ENCODE assay signal across 14 mouse cellular contexts in the genomic region with DNA sequence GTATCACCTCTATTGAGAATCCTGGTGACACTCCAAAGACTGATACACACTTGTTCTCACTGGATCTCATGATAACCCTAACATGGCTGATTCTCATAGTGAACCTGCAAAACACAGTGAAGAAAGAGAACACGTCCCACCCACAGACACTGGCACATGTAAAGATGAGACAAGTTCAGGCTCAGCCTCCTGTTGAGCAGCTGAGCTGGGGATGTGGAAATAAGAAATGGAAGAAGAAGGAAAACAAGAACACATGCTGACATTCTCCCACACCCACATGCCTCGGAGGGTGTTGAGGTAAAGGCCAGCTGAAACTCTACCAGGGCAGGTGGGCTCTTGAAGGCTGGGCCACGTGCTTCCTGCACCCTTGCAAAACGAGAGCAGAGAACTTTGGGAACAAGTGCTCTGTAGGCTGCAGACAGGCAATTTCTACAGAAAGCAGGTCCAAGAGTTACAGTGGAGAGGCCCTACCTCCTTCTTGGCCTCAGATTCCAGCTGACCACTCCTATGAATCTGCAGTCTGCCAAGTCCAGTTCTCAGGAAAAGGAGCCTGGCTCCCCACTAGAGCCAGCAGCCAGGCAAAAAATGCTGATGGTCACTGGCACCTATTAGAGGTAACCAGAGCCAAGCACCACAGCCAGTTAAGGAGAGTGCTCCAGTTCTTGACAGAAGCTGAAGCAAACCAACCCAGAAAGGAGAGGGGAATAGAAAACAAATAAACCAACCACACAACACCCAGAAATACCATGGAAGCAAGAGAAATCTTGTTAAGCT. TPM values are rescaled to one million over a fixed set of nuclear protein-coding genes. Genes with fewer than 3 reads are reported as not detected.
DNase-seq lines count a peak whose midpoint lies in the region; ATAC-seq and TF ChIP-seq lines count a peak whose summit lies in the region.
"Had no signal": no experiment of that assay in that cellular context is flagged by ENCODE, and none has a peak within 500 bp of the region (broad histone marks: within the 10 kb centered on the region; RNA-seq: fewer than 3 reads in every experiment).

No protein-coding gene starts in this region.

- intact Hi-C loops in heart, postnatal 36 days (cut with DNase I), result no loop called here

- ATAC-seq in monocyte, adult 5-6 weeks (replicated peaks; ENCODE audit: insufficient number of reproducible peaks, low FRiP score, low TSS enrichment, poor library complexity, severe bottlenecking), result no peak
- ATAC-seq: forebrain, embryonic 15.5 days; intestine, embryonic 15.5 days had no signal

- peaks cover 5% of the 10 kb centered on the region for H3K4me1 ChIP-seq in lung, adult 2 months (ENCODE audit: control insufficient read depth, insufficient read depth, low read length)
- H3K4me1 ChIP-seq: forebrain, embryonic 15.5 days; megakaryocyte, embryonic 14.5 days had no signal

- no peak for TF ChIP-seq CTCF in lung, adult 2 months (IDR thresholded peaks at IDR 0.05; ENCODE audit: insufficient read depth, low read length)

- 69% methylated on average over 4 of the region's 4 CpGs for WGBS in lung, adult 2 months

- TF ChIP-seq POLR2A in lung, adult 2 months (IDR thresholded peaks at IDR 0.05; ENCODE audit: borderline replicate concordance, extremely low read depth, low read depth, low read length), result no peak

- peak; percentile 19 to 37 for DNase-seq in heart, adult 18-20 months
- DNase-seq in heart, postnatal 36 days, result no peak
- DNase-seq in lung, postnatal 36 days, result peak; percentile 48
- DNase-seq in lung, adult 2 months, result no peak
- DNase-seq in cerebellum, adult 9-11 months, result peak; percentile 66
- DNase-seq in gastrocnemius, postnatal 25 days, result peak; percentile 55
- no peak for DNase-seq in neural tube, embryonic 10.5 days (ENCODE audit: extremely low spot score, low spot score)
- DNase-seq: adrenal gland, adult 2 months; heart, postnatal 4 days; kidney, postnatal 36 days had no signal

- no peak overlapping the region for H3K4me3 ChIP-seq in lung, adult 2 months (replicated peaks; ENCODE audit: extremely low read depth, low read depth, low read length)
- H3K4me3 ChIP-seq: forebrain, embryonic 15.5 days; intestine, embryonic 15.5 days; megakaryocyte, embryonic 14.5 days had no signal

RNA-seq across cellular contexts. Expression of a gene that starts 33.1 kb away (rescaled TPM):
- 10 to 100 TPM; 27.7 to 31.8 TPM for total RNA-seq in heart, adult 18-20 months (2021)
- total RNA-seq in heart, postnatal 36 days (2021), result 10 to 100 TPM; 51.7 to 54.5 TPM
- 154 and 186 TPM in 2 replicates for polyA plus RNA-seq in lung, adult 2 months (2012; rRNA removed)
- total RNA-seq in gastrocnemius, postnatal 25 days (2021), result 10 to 100 TPM; 12.1 to 23.8 TPM
- not detected in 3 replicates for total RNA-seq in monocyte, adult 5-6 weeks (2017)

Comparison
In these comparisons a context has a peak if more than half of its experiments do, and no peak if none do; other contexts are left out.
1. DNase-seq: peak in heart, adult 18-20 months (2 of 2), lung, postnatal 36 days (single experiment), cerebellum, adult 9-11 months (single experiment) and gastrocnemius, postnatal 25 days (single experiment); none in heart, postnatal 36 days (0 of 2), lung, adult 2 months (single experiment) and neural tube, embryonic 10.5 days (single experiment).
2. RNA of a gene that starts 33.1 kb away (total RNA-seq): 51.7 to 54.5 TPM in heart, postnatal 36 days, 27.7 to 31.8 TPM in heart, adult 18-20 months and 12.1 to 23.8 TPM in gastrocnemius, postnatal 25 days; not detected in monocyte, adult 5-6 weeks; every median in the first group is over 10 times any median in the second.